Mouse (Mus musculus) large intestine, adult 2 months (tissue): ENCODE data around the gene Utp4. TPM values are rescaled to one million over a fixed set of nuclear protein-coding genes. Genes with fewer than 3 reads are reported as not detected.
"Not testable (repeated sequence)": the region's sequence is repeated elsewhere in the genome, so short reads cannot be mapped to it uniquely, and the experiment has no call there.

Source experiments
- DNase-seq: peaks from one replicate; pipeline ENCODE4 v3.0.0-alpha.2; 2012; ENCODE audit warnings: low read depth, low spot score
- WGBS: fragments of 180-500 bp; shearing (Covaris S2); methylation state at CpG from one replicate; pipeline ENCODE4 v1.1.7; 2018; 5-methylcytosine and 5-hydroxymethylcytosine counted together
- polyA plus RNA-seq: library from polyadenylated mRNA; depleted of rRNA; stranded (reverse); fragments of >200 nt; gene quantifications from 2 replicates; pipeline ENCODE4 v1.2.3, GENCODE M21; 2012; rRNA removed

Utp4 gene
- 17.1 and 20.3 TPM in 2 replicates for polyA plus RNA-seq

- peak; percentile 57 for DNase-seq
- 1% methylated on average over 63 of the region's 63 CpGs for WGBS
Measured at GRCm38 (mm10) chr8:106893481-106894156, at the start of gene Utp4. Gene Utp4, plus strand, starts transcription at chr8:106893636.

- no peak for DNase-seq
- WGBS: 78% methylated on average over 10 of the region's 10 CpGs
Measured at GRCm38 (mm10) chr8:106850034-106850433, 43.4 kb upstream of the Utp4 start.

- no peak for DNase-seq
- WGBS: 72% methylated on average over 8 of the region's 8 CpGs
Measured at GRCm38 (mm10) chr8:106854534-106855241, 38.7 kb upstream of the Utp4 start.

- 81% methylated on average over 3 of the region's 3 CpGs for WGBS
- DNase-seq: no peak
Measured at GRCm38 (mm10) chr8:106855242-106855562, 38.2 kb upstream of the Utp4 start.

- WGBS: 41% methylated on average over 10 of the region's 10 CpGs
- no peak for DNase-seq
Measured at GRCm38 (mm10) chr8:106862845-106863244, 30.6 kb upstream of the Utp4 start.

GRCm38 (mm10) chr8:106865354-106865753 is 28.1 kb upstream of the Utp4 start:
- 79% methylated on average over 9 of the region's 9 CpGs for WGBS
- DNase-seq: no peak

GRCm38 (mm10) chr8:106870051-106870450 is 23.4 kb upstream of the Utp4 start, which contains the start of gene Has3:
Gene Has3, plus strand, starts transcription at chr8:106870242.
- DNase-seq: no peak
- WGBS: 8% methylated on average over 18 of the region's 18 CpGs

GRCm38 (mm10) chr8:106870537-106871327 is 22.7 kb upstream of the Utp4 start:
- WGBS: under 1% methylated on average over 63 of the region's 63 CpGs
- no peak for DNase-seq

- WGBS: 2% methylated on average over 15 of the region's 15 CpGs
- no peak for DNase-seq
Measured at GRCm38 (mm10) chr8:106871328-106871926, 22.0 kb upstream of the Utp4 start.

GRCm38 (mm10) chr8:106871931-106872371 is 21.5 kb upstream of the Utp4 start:
- under 1% methylated on average over 22 of the region's 22 CpGs for WGBS
- DNase-seq: no peak

- WGBS: 35% methylated on average over 8 of the region's 8 CpGs
- no peak for DNase-seq
Measured at GRCm38 (mm10) chr8:106872454-106873034, 20.9 kb upstream of the Utp4 start.

- DNase-seq: no peak
- WGBS: 52% methylated on average over 8 of the region's 8 CpGs
Measured at GRCm38 (mm10) chr8:106880121-106880707, 13.2 kb upstream of the Utp4 start.

- 95% methylated on average over 11 of the region's 11 CpGs for WGBS
- not testable (repeated sequence) for DNase-seq
Measured at GRCm38 (mm10) chr8:106884094-106884493, 9.3 kb upstream of the Utp4 start.

- not testable (repeated sequence) for DNase-seq
- 93% methylated on average over 4 of the region's 4 CpGs for WGBS
Measured at GRCm38 (mm10) chr8:106884826-106885400, 8.5 kb upstream of the Utp4 start.

GRCm38 (mm10) chr8:106887336-106888189 is 5.9 kb upstream of the Utp4 start:
- WGBS: 38% methylated on average over 5 of the region's 5 CpGs
- peak; percentile 69 for DNase-seq

- WGBS: 36% methylated on average over 3 of the region's 3 CpGs
- no peak for DNase-seq
Measured at GRCm38 (mm10) chr8:106888803-106889202, 4.6 kb upstream of the Utp4 start.

GRCm38 (mm10) chr8:106892210-106892805 is 1.1 kb upstream of the Utp4 start:
- WGBS: 2% methylated on average over 15 of the region's 15 CpGs
- DNase-seq: no peak
